Mouse (Mus musculus) bone marrow, adult 2 months (tissue): ENCODE results near the gene Smad1.

Experiments used
- CTCF ChIP-seq: fragments of 200-500 bp; IDR thresholded peaks from 2 replicates; pipeline ENCODE4 v1.5.1; 2011; ENCODE audit warnings: low read length, control low read depth; ENCODE audit not compliant: control insufficient read depth, insufficient read depth
- POLR2A ChIP-seq: fragments of 200-500 bp; IDR thresholded peaks from 2 replicates; pipeline ENCODE4 v1.6.1; 2011; ENCODE audit warnings: low read depth, mild to moderate bottlenecking, control low read depth, low read length, borderline replicate concordance; ENCODE audit not compliant: control insufficient read depth

- TF ChIP-seq POLR2A = peak; percentile 91; the same call in 1 of the 2 replicates
- peak; percentile 35; the same call in 1 of the 2 replicates for TF ChIP-seq CTCF
Measured at GRCm38 (mm10) chr8:79294610-79295275, 104.6 kb downstream of the Smad1 start, which contains the start of gene Mmaa.
